Mouse (Mus musculus) testis, postnatal 10 days (tissue): ENCODE measurements around the gene Itgb5.

Experiments used
- DNase-seq: peaks from one replicate; pipeline ENCODE4 v3.0.0; 2021; ENCODE audit warnings: low spot score

Itgb5 gene

DNA sequence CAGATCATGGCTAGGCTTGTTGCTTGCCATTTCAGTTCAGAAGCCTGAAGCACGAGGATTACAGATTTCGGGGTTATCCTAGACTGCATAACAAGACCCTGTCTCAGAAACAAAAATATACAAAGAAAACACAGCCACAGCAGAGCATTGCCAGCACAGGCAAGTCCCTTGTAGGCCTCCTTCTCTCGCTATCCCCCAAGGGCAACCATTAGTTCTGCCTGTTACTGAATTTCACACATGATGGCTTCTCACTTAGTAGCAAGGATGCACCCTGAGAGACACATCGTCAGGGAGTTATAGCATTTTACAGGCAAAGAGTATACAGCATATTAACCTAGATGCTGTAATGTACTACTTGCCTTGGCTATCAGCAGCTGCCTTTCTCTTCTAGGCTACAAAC is 78.8 kb downstream of the Itgb5 start:
- DNase-seq: no peak

GRCm38 (mm10) chr16:33914997-33915396 is 85.5 kb downstream of the Itgb5 start:
- DNase-seq: no peak

- DNase-seq: peak; percentile 82
These were observed 87.2 kb downstream of the Itgb5 start for GRCm38 (mm10) chr16:33916473-33917251.

- DNase-seq: peak; percentile 52
These were observed 87.9 kb downstream of the Itgb5 start for GRCm38 (mm10) chr16:33917390-33917789.

GRCm38 (mm10) chr16:33917926-33918325 is 88.5 kb downstream of the Itgb5 start:
- DNase-seq: no peak

- DNase-seq: no peak
These were observed 92.0 kb downstream of the Itgb5 start for GRCm38 (mm10) chr16:33921514-33921913.

- DNase-seq: no peak
These were observed 92.9 kb downstream of the Itgb5 start for GRCm38 (mm10) chr16:33922111-33923000.

- no peak for DNase-seq
These were observed 93.5 kb downstream of the Itgb5 start for GRCm38 (mm10) chr16:33923001-33923316.

DNA sequence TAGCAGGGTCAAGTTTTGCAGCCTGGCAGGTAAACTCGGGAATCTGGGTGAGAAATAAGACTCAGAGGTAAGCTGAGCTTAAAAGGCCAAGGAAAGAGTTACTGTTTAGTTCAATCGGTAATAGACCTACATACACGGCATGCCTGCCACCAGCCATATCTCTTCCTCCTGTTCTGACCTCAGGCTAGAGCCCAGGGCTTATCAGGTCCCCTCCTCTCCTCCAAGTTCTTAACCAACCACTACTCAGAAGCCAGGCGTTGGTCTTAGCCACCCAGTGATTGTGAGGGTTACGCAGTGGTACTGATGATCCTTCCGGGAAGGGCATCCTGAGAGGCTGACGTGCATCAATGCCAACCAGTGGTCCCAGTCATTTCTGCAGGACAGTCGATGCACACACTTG is 94.3 kb downstream of the Itgb5 start:
- no peak for DNase-seq

DNA sequence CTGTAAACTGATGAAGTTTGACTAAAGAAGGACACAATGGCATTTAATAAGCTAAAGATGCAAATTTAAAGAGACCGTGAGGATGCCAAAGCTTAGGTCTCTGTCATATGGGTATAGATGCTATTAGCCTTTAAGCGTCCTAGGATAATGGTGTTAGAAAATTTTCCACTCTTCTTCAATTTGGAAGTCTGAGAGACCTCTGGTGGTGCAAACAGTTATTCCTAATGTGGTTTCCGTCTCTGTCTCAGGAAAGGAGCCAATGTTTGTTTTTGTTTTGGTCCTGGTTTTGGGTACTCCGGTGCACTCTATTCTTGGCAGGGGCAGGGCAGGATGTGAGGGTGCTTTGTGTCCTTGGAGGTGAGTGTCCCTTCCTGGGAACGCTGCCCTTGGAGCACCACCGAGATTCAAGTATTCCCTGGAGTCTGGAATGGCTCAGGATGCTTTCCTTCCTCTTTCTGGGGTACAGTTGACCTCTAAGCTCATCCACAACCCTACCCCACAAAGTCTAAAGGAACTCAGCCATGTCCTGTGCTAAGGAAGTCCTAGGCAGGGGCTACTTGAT is 97.9 kb downstream of the Itgb5 start:
- no peak for DNase-seq

GRCm38 (mm10) chr16:33928788-33929462 is 99.5 kb downstream of the Itgb5 start:
- peak; percentile 68 for DNase-seq

- no peak for DNase-seq
These were observed 101.3 kb downstream of the Itgb5 start for GRCm38 (mm10) chr16:33930785-33931184.

DNA sequence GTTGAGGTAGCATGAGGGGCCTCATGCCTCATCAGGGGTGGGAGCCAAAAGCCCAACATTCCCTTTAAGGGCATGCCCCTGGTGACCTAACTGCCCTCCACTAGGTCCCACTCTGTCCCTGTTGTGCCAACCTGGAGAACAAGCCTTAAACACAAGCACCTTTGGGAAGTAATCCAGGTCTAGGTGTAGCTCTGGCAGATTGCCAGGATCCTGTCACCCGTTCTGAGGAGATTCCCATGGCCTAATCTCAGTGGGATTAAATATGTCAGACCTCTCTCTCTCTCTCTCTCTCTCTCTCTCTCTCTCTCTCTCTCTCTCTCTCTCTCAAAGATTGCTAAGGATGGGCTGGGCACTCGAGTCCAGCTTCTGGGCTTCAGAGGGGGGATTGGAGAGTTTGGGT is 102.2 kb downstream of the Itgb5 start:
- DNase-seq: no peak

DNA sequence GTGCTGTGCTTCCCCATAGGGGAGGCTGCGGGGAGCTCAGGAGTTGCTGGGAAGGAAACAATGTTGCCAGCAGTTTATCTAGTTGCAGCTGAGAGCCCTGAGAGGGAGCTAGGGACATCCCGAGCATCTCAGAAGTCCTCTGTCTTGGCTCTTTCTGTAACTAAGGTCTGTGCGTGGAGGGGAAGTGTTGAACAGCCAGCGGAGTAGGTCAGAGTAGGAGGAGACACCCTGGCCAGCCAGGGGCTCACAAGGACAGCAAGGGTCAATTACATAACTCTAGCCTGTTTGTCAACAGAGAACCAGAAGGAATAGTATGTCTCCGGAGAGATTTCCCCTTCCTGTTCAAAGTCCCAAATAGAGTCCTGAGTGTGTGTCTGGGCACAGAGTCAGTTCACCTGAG is 102.7 kb downstream of the Itgb5 start:
- DNase-seq: no peak

GRCm38 (mm10) chr16:33933411-33933810 is 103.9 kb downstream of the Itgb5 start:
- no peak for DNase-seq

DNA sequence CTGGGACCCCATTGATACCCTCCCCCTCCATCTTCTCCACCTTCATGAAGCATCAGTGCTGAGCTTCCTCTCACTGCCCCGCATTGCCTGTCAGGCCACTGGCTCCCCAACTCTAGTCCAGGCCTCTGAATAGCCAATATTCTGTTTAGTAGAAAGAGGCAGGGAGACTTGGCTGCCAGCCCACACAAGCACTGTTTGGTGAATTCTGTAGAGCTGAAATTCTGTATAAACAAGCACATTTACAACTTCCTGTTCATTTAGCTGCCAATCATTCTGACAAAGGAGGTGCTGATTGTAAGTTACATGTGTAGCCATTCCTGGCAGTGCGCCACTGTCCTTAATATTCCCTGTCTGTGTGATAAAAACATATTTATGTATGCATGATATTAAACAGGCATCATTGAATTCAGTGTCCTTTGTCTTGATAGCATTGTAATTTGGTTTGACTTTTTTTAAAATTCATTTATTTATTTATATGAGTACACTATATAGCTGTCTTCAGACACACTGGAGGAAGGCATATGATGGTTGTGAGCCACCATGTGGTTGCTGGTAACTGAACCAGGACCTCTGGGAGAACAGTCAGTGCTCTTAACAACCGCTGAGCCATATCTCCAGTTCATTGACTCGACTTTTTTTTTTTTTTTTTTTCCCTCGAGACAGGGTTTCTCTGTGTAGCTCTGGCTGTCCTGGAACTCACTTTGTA is 105.4 kb downstream of the Itgb5 start:
- peak; percentile 57 for DNase-seq

DNA sequence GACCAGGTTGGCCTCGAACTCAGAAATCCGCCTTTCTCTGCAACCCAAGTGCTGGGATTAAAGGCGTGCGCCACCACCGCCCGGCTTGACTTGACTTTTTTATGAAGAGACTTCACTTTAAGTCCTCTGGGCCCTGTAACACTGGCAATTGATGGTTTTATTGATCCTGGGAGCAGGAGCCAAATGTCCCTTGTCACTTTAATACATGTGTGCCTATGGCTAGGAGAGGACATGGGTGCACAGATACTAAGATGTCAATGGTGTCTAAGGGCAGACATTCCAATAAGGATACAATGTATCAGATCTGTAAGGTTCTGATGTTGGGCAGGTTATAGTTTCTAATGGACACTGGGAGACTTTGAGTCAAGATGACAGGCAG is 105.9 kb downstream of the Itgb5 start:
- DNase-seq: no peak

GRCm38 (mm10) chr16:33936885-33937284 is 107.4 kb downstream of the Itgb5 start:
- no peak for DNase-seq

DNA sequence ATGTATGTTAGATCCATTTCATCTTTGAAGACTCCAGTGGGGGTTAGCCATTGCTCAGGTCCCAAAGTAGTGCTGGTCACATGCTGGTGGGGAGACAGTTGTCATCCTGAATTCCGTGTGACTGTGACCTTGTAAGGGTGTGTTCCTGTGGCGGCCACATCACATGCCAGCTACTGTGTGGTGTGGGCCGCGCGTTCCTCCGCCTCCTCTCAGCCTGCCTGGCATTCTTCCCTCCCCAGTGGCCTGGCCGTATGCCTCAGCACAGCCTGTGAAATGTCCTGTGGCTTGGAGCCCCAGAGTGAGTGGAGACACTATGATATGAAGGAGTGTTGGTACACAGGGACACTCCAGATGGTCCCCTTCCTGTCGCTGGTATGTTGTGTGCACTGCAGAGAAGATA is 108.1 kb downstream of the Itgb5 start:
- peak; percentile 76 for DNase-seq

DNA sequence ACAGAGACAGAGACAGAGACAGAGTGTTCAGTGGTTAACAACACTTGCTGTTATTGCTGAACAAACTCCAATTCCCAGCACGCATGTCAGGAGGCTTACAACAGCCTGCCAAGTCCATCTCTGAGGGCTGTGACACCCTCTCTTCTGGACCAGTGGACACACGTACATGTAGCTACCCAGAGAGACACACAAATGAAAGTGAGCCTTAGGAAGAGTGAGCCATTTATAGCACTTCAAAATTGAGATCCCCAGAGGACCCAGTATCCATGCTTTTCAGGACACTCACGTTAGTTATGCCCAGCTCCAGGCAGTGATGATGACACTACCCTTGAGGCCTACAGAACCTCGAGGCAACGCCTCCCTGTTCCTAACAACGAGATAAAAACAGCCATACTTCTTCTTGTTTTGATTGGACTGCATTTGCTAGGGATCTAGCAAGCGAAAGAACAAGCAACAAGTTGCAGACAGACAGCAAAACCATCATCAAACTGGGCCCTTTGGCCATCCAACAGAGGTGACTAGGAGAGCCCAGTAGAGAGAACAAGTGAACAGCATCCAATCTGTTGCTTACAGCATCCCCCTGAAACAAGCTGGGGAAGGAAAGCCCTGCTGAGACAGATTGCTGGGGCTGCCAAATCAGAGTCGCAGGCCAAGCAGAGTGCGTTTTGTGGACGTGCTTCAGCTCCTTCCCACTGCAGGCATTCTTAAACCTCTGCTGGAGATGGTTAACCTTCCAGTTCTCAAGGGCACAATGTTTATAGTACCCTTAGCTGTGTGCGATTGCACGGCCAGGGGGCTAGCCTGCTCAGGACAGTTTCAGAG is 109.1 kb downstream of the Itgb5 start:
- no peak for DNase-seq

- no peak for DNase-seq
These were observed 109.7 kb downstream of the Itgb5 start for GRCm38 (mm10) chr16:33939133-33939531.
